Mouse (Mus musculus): ENCODE data around the gene Poc1b. TPM values are rescaled to one million over a fixed set of nuclear protein-coding genes. Genes with fewer than 3 reads are reported as not detected.

Poc1b gene
- polyA plus RNA-seq, 2 experiments: 5.6 to 5.9 TPM

DNA sequence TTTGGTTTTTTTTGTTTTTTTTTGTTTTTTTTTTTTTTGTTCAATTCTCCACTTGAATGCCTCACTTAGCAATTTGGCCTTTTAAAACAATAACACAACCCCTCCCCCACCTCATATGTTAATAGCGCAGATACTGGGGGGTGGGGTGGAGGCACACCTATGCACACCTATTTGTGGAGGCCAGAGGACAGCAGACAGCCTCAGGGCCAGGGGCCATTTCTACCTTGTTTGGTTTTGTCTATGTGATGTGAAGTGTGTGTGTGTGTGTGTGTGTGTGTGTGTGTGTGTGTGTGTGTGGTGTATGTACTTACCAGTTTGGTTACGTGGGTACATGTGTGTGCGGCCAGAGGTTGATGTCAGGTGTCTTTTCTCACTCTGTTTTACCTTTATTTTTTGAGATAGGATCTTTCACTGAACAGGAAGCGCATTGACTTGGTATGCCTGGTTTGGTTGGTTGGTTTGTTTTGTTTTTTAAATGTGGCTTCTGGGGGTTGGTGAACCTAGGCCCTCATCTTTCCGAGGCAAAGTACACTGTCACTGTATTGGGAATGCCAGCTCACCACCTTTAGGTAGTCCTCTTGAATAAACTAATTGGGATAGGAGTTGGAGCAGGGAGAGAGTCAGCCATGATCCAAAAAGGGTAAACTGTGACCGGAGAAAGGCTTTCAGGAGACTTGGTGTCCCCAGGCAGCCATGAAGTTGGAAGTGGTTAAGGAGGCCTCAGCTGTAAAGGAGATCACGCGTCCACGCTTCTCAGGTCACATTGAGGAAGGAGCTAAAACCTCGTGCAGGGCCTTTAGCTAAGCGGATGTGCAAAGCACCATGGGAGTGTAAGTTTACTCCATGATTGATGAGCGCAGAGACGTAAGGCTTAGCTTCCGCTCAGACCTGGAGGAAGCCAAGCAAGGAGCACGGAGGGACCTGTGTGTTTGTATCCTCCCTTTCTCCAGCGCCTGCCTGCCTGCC, 10.1 kb downstream of the Poc1b start:
- Histone ChIP-seq H3K9me3 (ENCODE audit: control insufficient read depth, low read length) (no peaks in the 10 kb centered on the region), H3K4me2 (ENCODE audit: low read depth) (no peak overlapping the region), H3K4me3 (ENCODE audit: insufficient read depth in 1 of 2, low read depth in 2 of 2, low read length in 2 of 2) (no peak overlapping the region), H3K4me1 (replicated peaks; ENCODE audit: control insufficient read depth in 2 of 2, insufficient read depth in 2 of 2, low read length in 1 of 2) (peaks cover 0 to 12% of the 10 kb centered on the region in 2 experiments; a peak in 2 of 4 replicates), H3K36me3 (replicated peaks; ENCODE audit: control insufficient read depth, insufficient read depth, low read depth) (no peaks in the 10 kb centered on the region), H3K27ac (no peak overlapping the region), H3K9ac (replicated peaks) (no peak overlapping the region), H3K27me3 (ENCODE audit: control insufficient read depth, insufficient read depth, low read length) (no peaks in the 10 kb centered on the region)
- DNase-seq (ENCODE audit: low read depth in 3 of 3, low spot score in 3 of 3): no peak
- no peak for ATAC-seq (ENCODE audit: insufficient read depth)
- WGBS (ENCODE audit: insufficient replicate concordance): 75% methylated on average over 16 of the region's 16 CpGs
- TF ChIP-seq EP300 (IDR thresholded peaks at IDR 0.05; ENCODE audit: low read depth) (no peak), CTCF (IDR thresholded peaks at IDR 0.05; ENCODE audit: low read depth) (no peak)

DNA sequence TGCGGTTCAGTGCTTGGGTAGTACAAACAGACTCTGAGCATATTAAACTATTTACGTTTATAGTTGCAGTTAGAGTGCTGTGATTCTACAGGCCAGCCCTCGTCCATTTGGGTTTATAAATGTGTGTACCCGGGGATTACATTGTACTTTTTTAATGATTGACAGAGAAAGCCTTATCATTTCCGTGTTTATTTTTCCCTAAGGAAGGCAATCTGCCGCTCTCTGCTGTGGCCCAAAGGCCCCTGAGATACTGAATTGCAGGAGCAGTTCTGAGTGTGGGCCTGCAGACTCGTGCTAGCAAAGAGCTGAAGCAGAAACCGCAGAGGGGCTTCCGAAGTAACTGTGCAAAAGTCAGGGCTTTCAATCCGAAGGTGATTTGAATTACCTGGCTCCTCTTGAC, 11.0 kb downstream of the Poc1b start:
- no peak for ATAC-seq (ENCODE audit: insufficient read depth)
- H3K27ac ChIP-seq: no peak overlapping the region

GRCm38 (mm10) chr10:99118697-99119096, 11.9 kb downstream of the Poc1b start:
- Histone ChIP-seq H3K27ac (no peak overlapping the region), H3K9me3 (ENCODE audit: control insufficient read depth, low read length) (no peaks in the 10 kb centered on the region), H3K4me1 (replicated peaks; ENCODE audit: control insufficient read depth in 2 of 2, insufficient read depth in 2 of 2, low read length in 1 of 2) (peaks cover 0 to 12% of the 10 kb centered on the region in 2 experiments; a peak in 2 of 4 replicates), H3K4me3 (ENCODE audit: insufficient read depth in 1 of 2, low read depth in 2 of 2, low read length in 2 of 2) (no peak overlapping the region), H3K4me2 (ENCODE audit: low read depth) (no peak overlapping the region), H3K36me3 (replicated peaks; ENCODE audit: control insufficient read depth, insufficient read depth, low read depth) (no peaks in the 10 kb centered on the region), H3K9ac (replicated peaks) (no peak overlapping the region), H3K27me3 (ENCODE audit: control insufficient read depth, insufficient read depth, low read length) (no peaks in the 10 kb centered on the region)
- DNase-seq (ENCODE audit: low read depth in 3 of 3, low spot score in 3 of 3) (no peak), ATAC-seq (ENCODE audit: insufficient read depth) (no peak)
- 70% methylated on average over 6 of the region's 6 CpGs for WGBS (ENCODE audit: insufficient replicate concordance)
- TF ChIP-seq CTCF (IDR thresholded peaks at IDR 0.05; ENCODE audit: low read depth) (no peak), EP300 (IDR thresholded peaks at IDR 0.05; ENCODE audit: low read depth) (no peak)

More for the DNA sequence above, 11.0 kb downstream of the Poc1b start:
- Histone ChIP-seq H3K9ac (replicated peaks) (no peak overlapping the region), H3K36me3 (replicated peaks; ENCODE audit: control insufficient read depth, insufficient read depth, low read depth) (no peaks in the 10 kb centered on the region), H3K4me3 (ENCODE audit: insufficient read depth in 1 of 2, low read depth in 2 of 2, low read length in 2 of 2) (no peak overlapping the region), H3K27me3 (ENCODE audit: control insufficient read depth, insufficient read depth, low read length) (no peaks in the 10 kb centered on the region), H3K9me3 (ENCODE audit: control insufficient read depth, low read length) (no peaks in the 10 kb centered on the region), H3K4me2 (ENCODE audit: low read depth) (no peak overlapping the region), H3K4me1 (replicated peaks; ENCODE audit: control insufficient read depth in 2 of 2, insufficient read depth in 2 of 2, low read length in 1 of 2) (peaks cover 0 to 12% of the 10 kb centered on the region in 2 experiments; a peak in 2 of 4 replicates)
- WGBS (ENCODE audit: insufficient replicate concordance): 62% methylated on average over 10 of the region's 10 CpGs
- no peak for DNase-seq (ENCODE audit: low read depth in 3 of 3, low spot score in 3 of 3)
- no peak for TF ChIP-seq CTCF (IDR thresholded peaks at IDR 0.05; ENCODE audit: low read depth)
- TF ChIP-seq EP300 (IDR thresholded peaks at IDR 0.05; ENCODE audit: low read depth): no peak

DNA sequence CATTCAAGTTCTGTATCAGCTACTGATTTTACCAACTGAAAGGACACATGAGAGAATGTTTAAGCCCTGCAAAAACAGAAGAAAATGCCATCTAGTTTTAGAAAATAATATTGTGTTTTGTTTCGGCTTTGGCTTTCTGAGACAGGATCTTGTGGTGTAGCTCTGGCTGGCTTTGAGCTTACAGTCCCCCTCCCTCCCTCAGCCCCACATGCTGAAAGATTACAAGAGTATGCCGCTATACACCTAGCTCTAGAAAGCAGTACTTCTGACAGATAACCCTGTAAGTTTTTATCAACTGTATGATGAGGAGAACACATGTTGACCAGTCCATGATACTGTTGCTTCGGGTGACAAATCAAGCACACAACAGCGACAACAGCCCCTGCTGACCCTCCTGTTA, 12.6 kb downstream of the Poc1b start:
- H3K36me3 ChIP-seq (replicated peaks; ENCODE audit: control insufficient read depth, insufficient read depth, low read depth): no peaks in the 10 kb centered on the region
- ATAC-seq (ENCODE audit: insufficient read depth) (no peak), DNase-seq (ENCODE audit: low read depth in 3 of 3, low spot score in 3 of 3) (no peak)
- 65% methylated on average over 4 of the region's 4 CpGs for WGBS (ENCODE audit: insufficient replicate concordance)
- H3K27ac ChIP-seq: no peak overlapping the region
- H3K4me2 ChIP-seq (ENCODE audit: low read depth): no peak overlapping the region
- H3K4me3 ChIP-seq (ENCODE audit: insufficient read depth in 1 of 2, low read depth in 2 of 2, low read length in 2 of 2): no peak overlapping the region
- peaks cover 0 to 12% of the 10 kb centered on the region in 2 experiments; a peak in 2 of 4 replicates for H3K4me1 ChIP-seq (replicated peaks; ENCODE audit: control insufficient read depth in 2 of 2, insufficient read depth in 2 of 2, low read length in 1 of 2)
- H3K27me3 ChIP-seq (ENCODE audit: control insufficient read depth, insufficient read depth, low read length): no peaks in the 10 kb centered on the region
- TF ChIP-seq EP300 (IDR thresholded peaks at IDR 0.05; ENCODE audit: low read depth): no peak
- no peak for TF ChIP-seq CTCF (IDR thresholded peaks at IDR 0.05; ENCODE audit: low read depth)
- H3K9ac ChIP-seq (replicated peaks): no peak overlapping the region
- no peaks in the 10 kb centered on the region for H3K9me3 ChIP-seq (ENCODE audit: control insufficient read depth, low read length)

DNA sequence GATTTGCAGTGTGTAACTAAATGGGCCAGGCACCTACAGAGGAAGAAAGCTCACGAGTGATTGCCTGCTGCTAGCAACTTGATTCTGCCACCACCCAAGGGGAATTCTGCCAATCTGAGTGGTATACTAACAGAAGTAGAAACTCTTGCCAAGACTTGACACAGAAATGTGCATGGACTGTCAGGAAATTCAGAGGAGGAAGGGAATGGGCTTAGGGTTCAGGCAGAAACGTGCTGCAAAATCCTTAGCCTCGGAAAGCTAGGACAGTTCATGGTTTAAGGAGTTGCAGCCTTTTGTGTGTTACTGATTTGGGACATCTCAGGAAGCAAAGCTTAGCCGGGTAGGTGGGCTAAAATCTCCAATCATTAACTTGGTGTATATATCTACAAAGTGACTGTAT, 19.4 kb downstream of the Poc1b start, which contains the start of gene Phxr2:
Phxr2 (minus strand) TSS at position 101 of the 400 bp plus-strand sequence.
- Histone ChIP-seq H3K9ac (replicated peaks) (no peak within 1 kb of the TSS), H3K9me3 (ENCODE audit: control insufficient read depth, low read length) (no peaks in the 10 kb centered on the region), H3K4me1 (replicated peaks; ENCODE audit: control insufficient read depth in 2 of 2, insufficient read depth in 2 of 2, low read length in 1 of 2) (0 out of 4 replicates have a peak, but pooled peaks cover 0 to 6% of the 10 kb centered on the region in 2 experiments), H3K4me3 (ENCODE audit: insufficient read depth in 1 of 2, low read depth in 2 of 2, low read length in 2 of 2) (no peak within 1 kb of the TSS), H3K27me3 (ENCODE audit: control insufficient read depth, insufficient read depth, low read length) (no peaks in the 10 kb centered on the region), H3K36me3 (replicated peaks; ENCODE audit: control insufficient read depth, insufficient read depth, low read depth) (no peaks in the 10 kb centered on the region), H3K27ac (no peak within 1 kb of the TSS), H3K4me2 (ENCODE audit: low read depth) (no peak within 1 kb of the TSS)
- ATAC-seq (ENCODE audit: insufficient read depth): no peak
- DNase-seq (ENCODE audit: low read depth in 3 of 3, low spot score in 3 of 3): no peak
- 69% methylated on average over 4 of the region's 4 CpGs for WGBS (ENCODE audit: insufficient replicate concordance)
- TF ChIP-seq EP300 (IDR thresholded peaks at IDR 0.05; ENCODE audit: low read depth): no peak
- TF ChIP-seq CTCF (IDR thresholded peaks at IDR 0.05; ENCODE audit: low read depth): no peak
